Mouse (Mus musculus): Measurements from ENCODE around the gene Mbd3. TPM values are rescaled to one million over a fixed set of nuclear protein-coding genes. Genes with fewer than 3 reads are reported as not detected.

Gene Mbd3
- polyA plus RNA-seq, 1 experiment from 2014 or later: 51.0 TPM

DNA sequence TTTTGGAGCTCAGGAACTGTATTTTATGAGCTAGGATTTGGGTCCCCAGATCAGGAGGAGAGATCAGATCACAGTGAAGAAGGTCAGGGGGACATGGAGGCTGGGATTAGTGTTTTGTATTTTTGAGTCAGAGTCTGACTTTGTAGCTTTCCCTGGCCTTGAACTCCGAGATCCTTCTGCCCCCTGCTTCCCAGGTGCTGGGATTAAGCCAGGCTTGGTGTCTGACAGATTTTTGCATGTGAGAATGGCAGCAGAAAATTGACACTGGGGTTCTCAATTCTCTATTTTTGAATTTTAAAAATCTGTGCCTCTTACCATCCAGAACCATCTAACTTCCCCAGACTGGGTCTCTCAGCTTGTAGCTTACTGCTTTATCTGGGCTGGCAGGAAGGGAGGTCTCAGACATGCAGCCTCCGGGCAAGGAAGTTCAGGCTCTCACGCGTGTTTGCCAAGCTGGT, 1.4 kb upstream of the Mbd3 start:
- H3K4me2 ChIP-seq (replicated peaks; ENCODE audit: low read depth): peak overlapping the region; percentile 82; the same call in 1 of the 2 replicates
- no peak for ATAC-seq
- no peak for TF ChIP-seq CTCF (IDR thresholded peaks at IDR 0.05; ENCODE audit: low read depth)
- no peak overlapping the region for H3K9ac ChIP-seq (ENCODE audit: low read depth, low read length)
- no peaks in the 10 kb centered on the region for H3K9me3 ChIP-seq (ENCODE audit: control insufficient read depth)
- WGBS: 72% methylated on average over 4 of the region's 4 CpGs
- no peak overlapping the region for H3K4me3 ChIP-seq (ENCODE audit: low read depth, low read length)
- H3K36me3 ChIP-seq (ENCODE audit: control insufficient read depth, insufficient read depth): peaks cover 27% of the 10 kb centered on the region
- H3K4me1 ChIP-seq (replicated peaks; ENCODE audit: control insufficient read depth, insufficient read depth, low read length): peaks cover 6% of the 10 kb centered on the region
- no peaks in the 10 kb centered on the region for H3K27me3 ChIP-seq (replicated peaks; ENCODE audit: control insufficient read depth, insufficient read depth, low read length)
- H3K27ac ChIP-seq (ENCODE audit: low read depth, low read length): no peak overlapping the region; the same call in 1 of the 2 replicates

GRCm38 (mm10) chr10:80399973-80400703, 788 bp upstream of the Mbd3 start:
- Histone ChIP-seq H3K27ac (ENCODE audit: low read depth, low read length) (peak overlapping the region; percentile 98), H3K4me2 (replicated peaks; ENCODE audit: low read depth) (peak overlapping the region; percentile 82), H3K9ac (ENCODE audit: low read depth, low read length) (peak overlapping the region; percentile 54), H3K4me3 (ENCODE audit: low read depth, low read length) (peak overlapping the region; percentile 76), H3K36me3 (ENCODE audit: control insufficient read depth, insufficient read depth) (peaks cover 30% of the 10 kb centered on the region), H3K9me3 (ENCODE audit: control insufficient read depth) (no peaks in the 10 kb centered on the region), H3K4me1 (replicated peaks; ENCODE audit: control insufficient read depth, insufficient read depth, low read length) (peaks cover 6% of the 10 kb centered on the region), H3K27me3 (replicated peaks; ENCODE audit: control insufficient read depth, insufficient read depth, low read length) (no peaks in the 10 kb centered on the region)
- TF ChIP-seq CTCF (IDR thresholded peaks at IDR 0.05; ENCODE audit: low read depth): no peak
- ATAC-seq: peak; percentile 0; the same call in 1 of the 2 replicates
- WGBS: 11% methylated on average over 17 of the region's 17 CpGs

DNA sequence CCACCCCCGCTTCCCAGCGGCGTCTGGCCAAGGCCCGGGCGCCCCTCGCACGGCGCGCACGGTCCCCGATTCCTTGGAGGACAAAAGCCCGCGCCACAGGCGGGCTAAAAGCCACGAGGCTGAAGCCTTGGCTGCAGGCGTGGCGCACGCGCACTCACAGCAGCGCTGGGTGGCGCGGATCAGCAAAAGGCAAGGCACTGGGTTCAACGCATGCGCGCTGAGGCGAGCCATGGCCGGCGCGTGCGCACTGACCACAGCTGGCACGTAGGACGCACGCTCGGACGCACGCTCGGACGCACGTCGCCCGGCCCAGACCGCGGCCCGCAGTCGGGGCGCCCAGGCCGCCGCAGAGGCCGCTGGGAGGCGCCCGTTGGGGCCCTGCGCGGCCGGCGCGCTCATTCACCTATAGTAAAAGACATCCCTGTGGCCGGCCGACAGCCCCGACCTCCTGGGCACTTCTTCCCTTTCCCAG, 595 bp downstream of the Mbd3 start:
- Histone ChIP-seq H3K36me3 (ENCODE audit: control insufficient read depth, insufficient read depth) (peaks cover 43% of the 10 kb centered on the region), H3K27me3 (replicated peaks; ENCODE audit: control insufficient read depth, insufficient read depth, low read length) (no peaks in the 10 kb centered on the region), H3K9me3 (ENCODE audit: control insufficient read depth) (no peaks in the 10 kb centered on the region), H3K9ac (ENCODE audit: low read depth, low read length) (peak overlapping the region; percentile 84), H3K4me2 (replicated peaks; ENCODE audit: low read depth) (peak overlapping the region; percentile 82), H3K4me1 (replicated peaks; ENCODE audit: control insufficient read depth, insufficient read depth, low read length) (peaks cover 6% of the 10 kb centered on the region), H3K27ac (ENCODE audit: low read depth, low read length) (peak overlapping the region; percentile 98), H3K4me3 (ENCODE audit: low read depth, low read length) (peak overlapping the region; percentile 76)
- ATAC-seq: peak; percentile 85
- TF ChIP-seq CTCF (IDR thresholded peaks at IDR 0.05; ENCODE audit: low read depth): peak; percentile 40
- WGBS: under 1% methylated on average over 39 of the region's 59 CpGs

DNA sequence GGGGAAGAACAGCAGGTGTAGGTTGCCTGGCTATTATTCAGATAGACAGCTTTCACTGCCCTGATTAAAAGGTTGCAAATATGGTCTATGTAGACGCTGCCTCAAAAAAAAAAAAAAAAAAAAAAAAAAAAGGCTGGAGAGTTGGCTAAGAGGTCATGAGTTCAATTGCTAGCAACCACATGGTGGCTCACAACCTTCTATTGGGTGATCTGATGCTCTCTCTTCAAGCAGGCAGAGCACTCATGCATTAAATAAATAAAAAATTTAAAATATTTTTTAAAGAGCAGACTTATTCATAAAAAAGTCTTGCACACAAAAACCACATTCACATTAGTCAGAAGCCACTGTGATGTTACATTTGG, 1.2 kb downstream of the Mbd3 start:
- H3K36me3 ChIP-seq (ENCODE audit: control insufficient read depth, insufficient read depth): peaks cover 43% of the 10 kb centered on the region
- no peaks in the 10 kb centered on the region for H3K27me3 ChIP-seq (replicated peaks; ENCODE audit: control insufficient read depth, insufficient read depth, low read length)
- H3K9ac ChIP-seq (ENCODE audit: low read depth, low read length): peak overlapping the region; percentile 84
- 0% methylated on average over 1 of the region's 1 CpGs for WGBS
- peak overlapping the region; percentile 76 for H3K4me3 ChIP-seq (ENCODE audit: low read depth, low read length)
- peaks cover 6% of the 10 kb centered on the region for H3K4me1 ChIP-seq (replicated peaks; ENCODE audit: control insufficient read depth, insufficient read depth, low read length)
- H3K4me2 ChIP-seq (replicated peaks; ENCODE audit: low read depth): peak overlapping the region; percentile 82
- no peak for ATAC-seq
- peak overlapping the region; percentile 98 for H3K27ac ChIP-seq (ENCODE audit: low read depth, low read length)
- H3K9me3 ChIP-seq (ENCODE audit: control insufficient read depth): no peaks in the 10 kb centered on the region
- TF ChIP-seq CTCF (IDR thresholded peaks at IDR 0.05; ENCODE audit: low read depth): no peak

DNA sequence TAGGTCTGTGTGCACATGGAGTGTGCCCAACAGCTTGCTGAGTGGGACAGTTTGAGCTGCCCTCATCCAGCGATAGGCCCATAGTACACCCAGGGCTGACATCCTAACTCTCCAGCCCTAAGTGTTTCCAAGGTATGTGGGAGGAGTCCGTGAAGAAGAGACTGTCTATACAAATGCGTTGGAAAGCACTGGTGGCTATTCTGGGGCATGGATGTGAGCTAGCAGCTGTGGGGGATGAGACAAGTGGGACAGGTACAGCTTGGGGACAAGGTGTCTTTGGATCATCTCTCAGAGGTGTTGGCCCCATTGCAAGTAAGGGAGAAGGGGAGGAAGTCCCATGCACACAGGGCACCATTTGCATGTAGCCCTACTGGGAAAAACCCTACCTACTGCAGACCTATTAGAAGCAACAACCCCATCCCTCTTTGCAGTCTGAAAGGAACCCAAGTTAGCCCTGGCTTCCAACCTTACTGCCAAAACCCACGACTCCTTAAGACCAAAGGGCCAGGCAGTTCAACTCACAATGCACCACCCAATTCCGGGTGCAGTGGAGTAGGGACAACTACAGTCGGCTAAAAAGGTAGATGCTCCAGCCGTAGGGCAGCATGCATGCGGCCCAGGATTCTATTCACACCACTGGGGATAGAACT, 1.7 kb downstream of the Mbd3 start:
- Histone ChIP-seq H3K4me3 (ENCODE audit: low read depth, low read length) (peak overlapping the region; percentile 76; the same call in 1 of the 2 replicates), H3K9ac (ENCODE audit: low read depth, low read length) (no peak overlapping the region), H3K27ac (ENCODE audit: low read depth, low read length) (no peak overlapping the region), H3K4me1 (replicated peaks; ENCODE audit: control insufficient read depth, insufficient read depth, low read length) (peaks cover 6% of the 10 kb centered on the region), H3K27me3 (replicated peaks; ENCODE audit: control insufficient read depth, insufficient read depth, low read length) (no peaks in the 10 kb centered on the region), H3K36me3 (ENCODE audit: control insufficient read depth, insufficient read depth) (peaks cover 43% of the 10 kb centered on the region), H3K9me3 (ENCODE audit: control insufficient read depth) (no peaks in the 10 kb centered on the region), H3K4me2 (replicated peaks; ENCODE audit: low read depth) (peak overlapping the region; percentile 82)
- WGBS: 29% methylated on average over 8 of the region's 8 CpGs
- ATAC-seq: no peak
- no peak for TF ChIP-seq CTCF (IDR thresholded peaks at IDR 0.05; ENCODE audit: low read depth)

- H3K4me1 ChIP-seq (replicated peaks; ENCODE audit: control insufficient read depth, insufficient read depth, low read length): peaks cover 6% of the 10 kb centered on the region
- peak overlapping the region; percentile 82; the same call in 1 of the 2 replicates for H3K4me2 ChIP-seq (replicated peaks; ENCODE audit: low read depth)
- no peaks in the 10 kb centered on the region for H3K27me3 ChIP-seq (replicated peaks; ENCODE audit: control insufficient read depth, insufficient read depth, low read length)
- no peak overlapping the region for H3K9ac ChIP-seq (ENCODE audit: low read depth, low read length)
- H3K4me3 ChIP-seq (ENCODE audit: low read depth, low read length): no peak overlapping the region
- H3K27ac ChIP-seq (ENCODE audit: low read depth, low read length): no peak overlapping the region
- no peak for TF ChIP-seq CTCF (IDR thresholded peaks at IDR 0.05; ENCODE audit: low read depth)
- ATAC-seq: no peak
- peaks cover 44% of the 10 kb centered on the region for H3K36me3 ChIP-seq (ENCODE audit: control insufficient read depth, insufficient read depth)
- no peaks in the 10 kb centered on the region for H3K9me3 ChIP-seq (ENCODE audit: control insufficient read depth)
- WGBS: 76% methylated on average over 11 of the region's 11 CpGs
Measured at GRCm38 (mm10) chr10:80396822-80397523, 2.4 kb downstream of the Mbd3 start.
